Mouse (Mus musculus): ENCODE data around the gene Garnl3. TPM values are rescaled to one million over a fixed set of nuclear protein-coding genes. Genes with fewer than 3 reads are reported as not detected.
"Not testable (repeated sequence)": the region's sequence is repeated elsewhere in the genome, so short reads cannot be mapped to it uniquely, and the experiment has no call there.

Gene Garnl3
- polyA plus RNA-seq, 1 experiment from 2014 or later = 10.3 TPM

GRCm38 (mm10) chr2:33122856-33123255 is 8.6 kb downstream of the Garnl3 start:
- no peak overlapping the region for H3K27ac ChIP-seq
- WGBS = 70% methylated on average over 6 of the region's 6 CpGs

GRCm38 (mm10) chr2:33100536-33100935 is 30.9 kb downstream of the Garnl3 start:
- Histone ChIP-seq H3K9ac (no peak overlapping the region), H3K4me1 (0 out of 2 replicates have a peak, but pooled peaks cover under 1% of the 10 kb centered on the region), H3K4me3 (no peak overlapping the region), H3K27ac (no peak overlapping the region), H3K27me3 (no peaks in the 10 kb centered on the region), H3K4me2 (no peak overlapping the region), H3K36me3 (no peaks in the 10 kb centered on the region), H3K9me3 (no peaks in the 10 kb centered on the region)
- WGBS = 79% methylated on average over 8 of the region's 8 CpGs
- ATAC-seq (ENCODE audit: borderline replicate concordance, extremely low read depth, low FRiP score, low TSS enrichment) = no peak

More at GRCm38 (mm10) chr2:33122856-33123255, 8.6 kb downstream of the Garnl3 start:
- Histone ChIP-seq H3K9ac (no peak overlapping the region), H3K4me1 (no peaks in the 10 kb centered on the region), H3K27me3 (no peaks in the 10 kb centered on the region), H3K9me3 (no peaks in the 10 kb centered on the region), H3K36me3 (no peaks in the 10 kb centered on the region), H3K4me2 (no peak overlapping the region), H3K4me3 (no peak overlapping the region)
- no peak for ATAC-seq (ENCODE audit: borderline replicate concordance, extremely low read depth, low FRiP score, low TSS enrichment)

- H3K27me3 ChIP-seq; H3K36me3 ChIP-seq; H3K4me3 ChIP-seq; H3K9me3 ChIP-seq; H3K4me1 ChIP-seq; H3K9ac ChIP-seq; H3K27ac ChIP-seq; ATAC-seq (ENCODE audit: borderline replicate concordance, extremely low read depth, low FRiP score, low TSS enrichment); H3K4me2 ChIP-seq: not testable (repeated sequence)
- WGBS = 84% methylated on average over 12 of the region's 12 CpGs
These were observed 34.1 kb downstream of the Garnl3 start for GRCm38 (mm10) chr2:33097326-33097725.

GRCm38 (mm10) chr2:33095221-33095671 is 36.2 kb downstream of the Garnl3 start:
- no peaks in the 10 kb centered on the region for H3K27me3 ChIP-seq
- peaks cover 7% of the 10 kb centered on the region; the same call in 1 of the 2 replicates for H3K4me1 ChIP-seq
- H3K4me3 ChIP-seq = no peak overlapping the region
- H3K36me3 ChIP-seq = no peaks in the 10 kb centered on the region
- H3K9me3 ChIP-seq = no peaks in the 10 kb centered on the region
- no peak for ATAC-seq (ENCODE audit: borderline replicate concordance, extremely low read depth, low FRiP score, low TSS enrichment)
- no peak overlapping the region for H3K4me2 ChIP-seq
- 47% methylated on average over 10 of the region's 10 CpGs for WGBS
- no peak overlapping the region for H3K9ac ChIP-seq
- no peak overlapping the region for H3K27ac ChIP-seq

- no peaks in the 10 kb centered on the region for H3K27me3 ChIP-seq
- no peak overlapping the region for H3K27ac ChIP-seq
- no peak for ATAC-seq (ENCODE audit: borderline replicate concordance, extremely low read depth, low FRiP score, low TSS enrichment)
- WGBS = 82% methylated on average over 8 of the region's 8 CpGs
- H3K9ac ChIP-seq = no peak overlapping the region
- H3K4me3 ChIP-seq = no peak overlapping the region
- H3K4me1 ChIP-seq = peaks cover 7% of the 10 kb centered on the region; the same call in 1 of the 2 replicates
- H3K36me3 ChIP-seq = no peaks in the 10 kb centered on the region
- no peaks in the 10 kb centered on the region for H3K9me3 ChIP-seq
- no peak overlapping the region for H3K4me2 ChIP-seq
These were observed 40.6 kb downstream of the Garnl3 start for GRCm38 (mm10) chr2:33090620-33091520.

GRCm38 (mm10) chr2:33090033-33090400 is 41.4 kb downstream of the Garnl3 start:
- H3K4me1 ChIP-seq; H3K4me3 ChIP-seq; H3K36me3 ChIP-seq; H3K4me2 ChIP-seq; H3K27me3 ChIP-seq; H3K9ac ChIP-seq; ATAC-seq (ENCODE audit: borderline replicate concordance, extremely low read depth, low FRiP score, low TSS enrichment); H3K27ac ChIP-seq; H3K9me3 ChIP-seq: not testable (repeated sequence)
- 50% methylated on average over 1 of the region's 1 CpGs for WGBS

GRCm38 (mm10) chr2:33089356-33090032 is 42.0 kb downstream of the Garnl3 start:
- Histone ChIP-seq H3K27ac (no peak overlapping the region), H3K9me3 (no peaks in the 10 kb centered on the region), H3K36me3 (no peaks in the 10 kb centered on the region), H3K4me2 (no peak overlapping the region), H3K27me3 (no peaks in the 10 kb centered on the region), H3K4me1 (no peaks in the 10 kb centered on the region), H3K4me3 (no peak overlapping the region), H3K9ac (no peak overlapping the region)
- 88% methylated on average over 5 of the region's 5 CpGs for WGBS
- ATAC-seq (ENCODE audit: borderline replicate concordance, extremely low read depth, low FRiP score, low TSS enrichment) = no peak

- 76% methylated on average over 7 of the region's 7 CpGs for WGBS
- H3K27ac ChIP-seq = no peak overlapping the region
These were observed 44.6 kb downstream of the Garnl3 start for GRCm38 (mm10) chr2:33086671-33087363.

GRCm38 (mm10) chr2:33086016-33086596 is 45.3 kb downstream of the Garnl3 start:
- ATAC-seq (ENCODE audit: borderline replicate concordance, extremely low read depth, low FRiP score, low TSS enrichment) = no peak
- Histone ChIP-seq H3K4me1 (no peaks in the 10 kb centered on the region), H3K36me3 (no peaks in the 10 kb centered on the region), H3K27me3 (no peaks in the 10 kb centered on the region), H3K27ac (no peak overlapping the region), H3K9me3 (no peaks in the 10 kb centered on the region), H3K9ac (no peak overlapping the region), H3K4me3 (no peak overlapping the region), H3K4me2 (no peak overlapping the region)
- 70% methylated on average over 7 of the region's 7 CpGs for WGBS

More at GRCm38 (mm10) chr2:33086671-33087363, 44.6 kb downstream of the Garnl3 start:
- no peaks in the 10 kb centered on the region for H3K36me3 ChIP-seq
- ATAC-seq (ENCODE audit: borderline replicate concordance, extremely low read depth, low FRiP score, low TSS enrichment) = no peak
- H3K27me3 ChIP-seq = no peaks in the 10 kb centered on the region
- H3K4me3 ChIP-seq = no peak overlapping the region
- no peaks in the 10 kb centered on the region for H3K4me1 ChIP-seq
- H3K9me3 ChIP-seq = no peaks in the 10 kb centered on the region
- no peak overlapping the region for H3K9ac ChIP-seq
- H3K4me2 ChIP-seq = no peak overlapping the region

- Histone ChIP-seq H3K9ac (no peak overlapping the region), H3K36me3 (no peaks in the 10 kb centered on the region), H3K27me3 (no peaks in the 10 kb centered on the region), H3K27ac (no peak overlapping the region), H3K4me2 (no peak overlapping the region), H3K4me1 (0 out of 2 replicates have a peak, but pooled peaks cover 9% of the 10 kb centered on the region), H3K4me3 (no peak overlapping the region), H3K9me3 (no peaks in the 10 kb centered on the region)
- ATAC-seq (ENCODE audit: borderline replicate concordance, extremely low read depth, low FRiP score, low TSS enrichment) = no peak
- 75% methylated on average over 3 of the region's 3 CpGs for WGBS
These were observed 47.2 kb downstream of the Garnl3 start for GRCm38 (mm10) chr2:33084221-33084620.

GRCm38 (mm10) chr2:33080166-33080565 is 51.3 kb downstream of the Garnl3 start:
- 29% methylated on average over 4 of the region's 4 CpGs for WGBS
- no peaks in the 10 kb centered on the region for H3K9me3 ChIP-seq
- ATAC-seq (ENCODE audit: borderline replicate concordance, extremely low read depth, low FRiP score, low TSS enrichment) = no peak
- no peaks in the 10 kb centered on the region for H3K36me3 ChIP-seq
- no peaks in the 10 kb centered on the region for H3K27me3 ChIP-seq
- no peak overlapping the region for H3K4me2 ChIP-seq
- H3K9ac ChIP-seq = no peak overlapping the region
- H3K27ac ChIP-seq = no peak overlapping the region
- H3K4me3 ChIP-seq = no peak overlapping the region
- 0 out of 2 replicates have a peak, but pooled peaks cover 9% of the 10 kb centered on the region for H3K4me1 ChIP-seq

Data from lung, embryonic 15.5 days (tissue).